Mouse (Mus musculus) midbrain, embryonic 10.5 days (tissue): ENCODE data around the gene Hoga1. TPM values are rescaled to one million over a fixed set of nuclear protein-coding genes. Genes with fewer than 3 reads are reported as not detected.

ENCODE experiments used
- DNase-seq: peaks from one replicate; pipeline ENCODE4 v3.0.0-alpha.2; 2017; ENCODE audit warnings: low spot score
- H3K27ac ChIP-seq: fragments of 300-500 bp; sonication (generic); replicated peaks from 2 replicates; pipeline ENCODE4 v1.5.1; 2016; ENCODE audit warnings: mild to moderate bottlenecking
- H3K27me3 ChIP-seq: fragments of 300-500 bp; sonication (generic); 2 replicates; pipeline ENCODE4 v1.6.1; 2016; ENCODE audit warnings: low read depth, mild to moderate bottlenecking; ENCODE audit not compliant: poor library complexity, severe bottlenecking
- H3K36me3 ChIP-seq: fragments of 300-500 bp; sonication (generic); 2 replicates; pipeline ENCODE4 v1.6.1; 2016; ENCODE audit warnings: mild to moderate bottlenecking, moderate library complexity
- H3K4me1 ChIP-seq: fragments of 300-500 bp; sonication (generic); 2 replicates; pipeline ENCODE4 v1.6.1; 2016
- H3K4me3 ChIP-seq: fragments of 300-500 bp; sonication (generic); 2 replicates; pipeline ENCODE4 v1.5.1; 2016; ENCODE audit warnings: mild to moderate bottlenecking, moderate library complexity
- H3K9me3 ChIP-seq: fragments of 300-500 bp; sonication (generic); replicated peaks from 2 replicates; pipeline ENCODE4 v1.6.1; 2016; ENCODE audit warnings: mild to moderate bottlenecking
- WGBS: fragments of 180-500 bp; shearing (Covaris S2); methylation state at CpG from one replicate; pipeline ENCODE4 v1.1.7; 2016; 5-methylcytosine and 5-hydroxymethylcytosine counted together
- polyA plus RNA-seq: library from polyadenylated mRNA; unstranded; fragments of >200 nt; fragmentation: Nextera tagmentation; extraction: Ambion mirVana; gene quantifications from 2 replicates; pipeline ENCODE4 v1.2.1, GENCODE M21; 2016

Gene Hoga1
- polyA plus RNA-seq, 1 experiment from 2014 or later, result 1.1 TPM

DNA sequence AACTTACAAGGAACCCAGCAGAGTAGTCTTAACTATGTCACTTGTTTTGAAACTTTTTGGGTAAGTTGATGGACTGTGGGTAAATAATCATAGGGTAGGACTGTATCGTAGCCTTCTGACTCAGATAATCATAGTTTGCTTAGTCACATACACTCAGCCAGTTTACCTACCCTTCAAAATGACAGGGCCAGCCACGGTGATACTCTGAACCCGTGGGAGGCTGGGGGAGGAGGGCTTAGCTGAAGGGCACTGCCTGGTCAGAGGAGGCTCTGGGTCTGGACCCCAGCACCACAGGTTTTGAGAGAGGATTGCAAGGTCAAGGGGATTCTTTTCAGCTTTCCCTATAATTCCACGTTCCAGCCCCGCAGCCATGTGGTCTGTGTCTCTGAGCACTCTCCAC is 73.2 kb downstream of the Hoga1 start:
- Histone ChIP-seq H3K4me3 (no peak overlapping the region), H3K27ac (no peak overlapping the region), H3K4me1 (no peaks in the 10 kb centered on the region), H3K27me3 (no peaks in the 10 kb centered on the region), H3K36me3 (peaks cover 96% of the 10 kb centered on the region), H3K9me3 (no peaks in the 10 kb centered on the region)
- no peak for DNase-seq
- WGBS, result 89% methylated on average over 5 of the region's 5 CpGs

DNA sequence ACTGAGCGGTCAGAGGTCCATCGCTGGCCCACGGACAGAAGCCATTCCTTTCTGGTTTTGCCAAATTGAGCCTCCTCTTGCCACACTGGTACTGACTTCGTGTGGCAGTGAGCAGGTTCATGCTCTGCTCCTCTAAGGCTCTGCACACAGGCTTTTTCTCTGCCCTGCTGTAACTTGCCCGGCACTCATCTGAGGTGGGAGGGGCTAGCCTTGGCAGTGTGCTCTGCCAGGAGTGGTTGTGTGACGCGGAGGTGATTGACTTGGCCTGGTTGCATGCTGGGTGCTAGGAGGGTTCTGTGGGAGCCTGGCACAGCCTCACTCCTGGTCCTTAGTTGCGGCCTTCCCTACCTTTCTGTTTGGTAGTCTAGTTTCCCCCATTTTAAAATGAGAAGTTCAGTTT is 75.0 kb downstream of the Hoga1 start:
- peaks cover 94% of the 10 kb centered on the region for H3K36me3 ChIP-seq
- no peaks in the 10 kb centered on the region for H3K27me3 ChIP-seq
- no peak for DNase-seq
- 95% methylated on average over 8 of the region's 8 CpGs for WGBS
- H3K9me3 ChIP-seq, result no peaks in the 10 kb centered on the region
- no peaks in the 10 kb centered on the region for H3K4me1 ChIP-seq
- no peak overlapping the region for H3K4me3 ChIP-seq
- no peak overlapping the region for H3K27ac ChIP-seq

Other genes starting within 250 kb of the Hoga1 start
- 38.1 and 39.5 TPM in 2 replicates for gene Arhgap19, start 243.6 kb upstream of the Hoga1 start, polyA plus RNA-seq
- gene Frat1, start 215.6 kb upstream of the Hoga1 start, polyA plus RNA-seq, result 10.3 and 11.9 TPM in 2 replicates
- gene Frat2, start 197.5 kb upstream of the Hoga1 start, polyA plus RNA-seq, result 5.4 and 6.5 TPM in 2 replicates
- 34.0 and 35.4 TPM in 2 replicates for gene Rrp12, start 149.4 kb upstream of the Hoga1 start, polyA plus RNA-seq
- gene Pgam1, start 133.7 kb upstream of the Hoga1 start, polyA plus RNA-seq, result 924 and 1,153 TPM in 2 replicates
- gene Exosc1, start 112.2 kb upstream of the Hoga1 start, polyA plus RNA-seq, result 82.1 and 96.4 TPM in 2 replicates
- gene Zdhhc16, start 112.1 kb upstream of the Hoga1 start, polyA plus RNA-seq, result 88.4 and 91.6 TPM in 2 replicates
- 34.8 and 39.4 TPM in 2 replicates for gene Mms19, start 64.5 kb upstream of the Hoga1 start, polyA plus RNA-seq
- 9.5 and 10.2 TPM in 2 replicates for gene Ubtd1, start 63.8 kb upstream of the Hoga1 start, polyA plus RNA-seq
- gene Ankrd2, start 9.6 kb upstream of the Hoga1 start, polyA plus RNA-seq, result 0.17 and 0.29 TPM in 2 replicates
- gene 4933411K16Rik, start 6.6 kb downstream of the Hoga1 start, polyA plus RNA-seq, result 0.09 TPM in 1 of 2 replicates, not detected in the other
- 51.9 and 70.7 TPM in 2 replicates for gene Morn4, start 40.7 kb downstream of the Hoga1 start, polyA plus RNA-seq
- 23.3 and 26.7 TPM in 2 replicates for gene Pi4k2a, start 44.9 kb downstream of the Hoga1 start, polyA plus RNA-seq
- gene Avpi1, start 83.4 kb downstream of the Hoga1 start, polyA plus RNA-seq, result 15.7 and 17.7 TPM in 2 replicates
- 3.2 and 3.6 TPM in 2 replicates for gene Marveld1, start 101.8 kb downstream of the Hoga1 start, polyA plus RNA-seq
- gene Zfyve27, start 118.3 kb downstream of the Hoga1 start, polyA plus RNA-seq, result 29.4 and 36.4 TPM in 2 replicates
- gene Sfrp5, start 156.6 kb downstream of the Hoga1 start, polyA plus RNA-seq, result 0.06 TPM in 2 replicates
- 1.0 and 2.2 TPM in 2 replicates for gene Golga7b, start 202.0 kb downstream of the Hoga1 start, polyA plus RNA-seq